Mouse (Mus musculus): ENCODE measurements around the gene Zcchc3. TPM values are rescaled to one million over a fixed set of nuclear protein-coding genes. Genes with fewer than 3 reads are reported as not detected.

Gene Zcchc3
- total RNA-seq, 2 experiments from 2014 or later, result 5.0 to 5.8 TPM

DNA sequence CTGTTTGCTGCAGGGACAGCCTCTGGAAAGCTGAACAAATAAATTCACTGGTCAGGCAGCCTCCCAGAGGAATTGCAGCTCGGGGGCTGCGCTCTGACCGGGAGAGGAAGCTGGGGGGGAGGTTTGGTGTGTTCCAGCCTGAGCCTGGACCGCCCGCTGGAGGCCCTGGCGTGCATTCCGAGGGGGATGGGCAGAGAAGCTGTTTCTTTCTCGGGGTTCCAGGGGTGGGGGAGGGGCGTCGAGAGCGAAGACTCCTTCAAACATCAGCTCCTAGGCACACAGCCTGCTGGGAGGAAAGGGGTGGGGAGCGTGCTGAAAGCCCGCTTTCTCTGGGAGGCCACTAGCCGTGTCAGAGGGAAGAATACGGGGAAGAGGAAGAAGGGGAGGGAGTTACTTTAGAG is 3.9 kb downstream of the Zcchc3 start:
- peak; percentile 87 to 88 for DNase-seq

DNA sequence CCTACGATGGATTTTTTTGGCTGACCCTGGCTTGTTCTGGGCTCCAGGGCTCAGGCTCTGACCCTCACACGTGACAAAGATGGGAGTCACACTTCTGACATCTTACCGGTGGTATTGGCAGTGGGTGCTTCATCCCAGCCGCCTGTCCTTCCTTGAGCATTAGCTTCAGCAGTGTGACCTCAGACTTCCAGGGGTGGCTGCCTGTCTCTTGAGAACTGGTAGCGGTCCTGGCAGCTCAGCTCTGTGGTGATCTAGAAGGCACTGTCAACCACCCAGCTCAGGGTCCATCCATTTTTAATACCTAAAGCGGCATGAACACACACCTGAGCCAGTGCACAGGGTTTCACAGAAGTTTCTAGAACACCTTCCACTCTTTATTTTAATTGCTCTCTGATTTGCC is 5.0 kb downstream of the Zcchc3 start:
- DNase-seq, result no peak

DNA sequence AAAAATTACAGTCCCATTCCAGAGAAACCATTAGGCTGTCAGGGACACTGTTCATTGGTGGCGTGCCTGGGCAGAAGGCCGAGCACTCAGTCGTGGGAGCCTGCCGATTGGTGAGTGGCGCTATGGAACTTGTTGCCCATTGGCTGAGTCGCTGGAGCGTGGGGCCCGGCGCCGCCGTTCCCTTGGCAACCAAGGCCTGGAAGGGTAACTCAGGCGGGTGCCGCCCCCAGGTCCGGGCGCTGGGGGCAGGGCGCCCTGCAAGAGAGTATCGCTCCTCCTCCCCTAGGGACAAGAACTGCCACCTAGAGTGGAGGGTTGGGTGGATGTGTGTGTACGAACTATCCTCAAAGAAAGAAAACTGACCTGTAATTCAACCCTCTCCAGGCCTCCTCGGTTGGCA is 8.7 kb downstream of the Zcchc3 start:
- DNase-seq, result peak; percentile 92 to 96

DNA sequence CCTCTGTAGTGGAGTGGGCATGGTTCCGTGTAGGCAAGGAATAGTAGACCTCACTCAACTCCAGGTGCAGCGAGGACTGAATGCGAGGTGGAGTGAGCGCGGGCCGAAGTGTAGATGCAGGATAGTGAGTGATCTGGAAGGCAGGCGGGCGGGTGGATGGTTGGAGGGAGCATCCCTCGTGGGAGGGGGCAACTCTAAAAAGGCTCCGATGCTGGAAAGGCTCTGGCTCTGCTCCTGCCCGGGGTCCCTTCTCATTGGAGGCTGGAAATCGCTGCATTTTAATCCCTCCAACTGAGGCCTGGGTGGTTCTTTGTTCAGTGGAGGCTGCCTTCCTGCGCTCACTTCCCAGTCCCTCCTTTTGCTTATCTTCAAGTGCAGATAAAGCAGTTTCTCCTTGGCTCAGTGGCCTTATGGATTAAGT is 15.7 kb downstream of the Zcchc3 start:
- DNase-seq, result no peak

DNA sequence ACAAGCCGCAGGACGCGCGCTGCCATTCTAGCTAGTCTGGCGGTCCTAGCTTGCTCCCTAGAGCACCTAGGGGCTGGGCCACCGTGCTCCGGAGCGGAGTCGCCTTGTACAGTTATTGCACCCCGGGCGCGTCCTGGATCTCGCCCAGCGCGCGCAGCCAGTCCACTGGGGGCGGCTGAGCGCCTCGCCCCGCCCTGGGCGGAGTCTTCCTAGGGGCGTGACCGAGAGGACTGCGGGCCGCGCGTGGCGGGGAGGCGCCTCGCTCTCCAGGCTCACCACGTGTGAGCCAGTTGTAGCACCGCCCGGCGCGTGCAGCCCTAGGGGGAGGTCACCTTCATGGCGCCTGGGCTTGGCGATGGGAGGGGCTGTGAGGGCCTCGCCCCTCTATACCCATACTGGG is 16.1 kb downstream of the Zcchc3 start:
- DNase-seq, result peak; percentile 94 to 95

DNA sequence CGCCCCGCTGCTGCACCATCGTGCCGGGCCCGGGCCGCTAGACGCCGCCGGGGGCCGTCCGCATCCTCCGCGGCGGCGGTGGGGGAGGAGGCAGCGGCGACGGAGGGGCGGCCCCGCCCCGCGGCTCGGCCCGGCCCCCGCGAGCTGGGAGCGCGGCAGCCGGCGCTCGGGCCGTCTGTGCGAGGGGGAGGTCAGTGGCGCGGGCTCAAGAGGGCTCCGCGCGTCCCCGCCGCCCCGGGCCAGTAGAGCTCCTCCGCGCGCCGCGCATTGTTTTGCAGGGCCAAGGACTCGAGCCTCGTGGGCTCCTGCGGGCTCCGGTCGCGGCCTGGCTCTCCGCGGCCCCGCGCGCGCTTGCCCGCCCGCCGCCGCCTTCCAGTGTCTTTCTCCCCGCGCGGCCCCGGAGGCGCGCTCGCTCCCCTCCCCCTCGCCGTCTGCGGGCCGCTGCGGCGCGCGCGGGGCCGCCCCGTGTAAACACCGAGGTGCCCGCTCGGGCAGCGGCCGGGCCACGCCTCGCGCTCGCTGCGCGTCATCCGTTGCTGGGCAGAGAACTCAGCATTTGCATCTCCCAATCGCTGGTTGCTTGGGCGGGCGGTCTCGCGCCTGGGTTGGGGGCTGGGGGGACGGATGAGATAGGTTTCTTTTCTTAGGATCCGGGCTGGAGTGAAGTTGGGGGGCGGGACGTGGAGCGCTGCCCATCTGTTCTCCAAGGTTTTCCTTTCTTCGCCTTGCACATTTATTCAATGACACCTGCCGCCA is 17.0 kb downstream of the Zcchc3 start, which contains the start of gene Sox12:
Sox12 (minus strand) TSS at position 384 of the 756 bp plus-strand sequence.
- peak; percentile 94 to 98 for DNase-seq

DNA sequence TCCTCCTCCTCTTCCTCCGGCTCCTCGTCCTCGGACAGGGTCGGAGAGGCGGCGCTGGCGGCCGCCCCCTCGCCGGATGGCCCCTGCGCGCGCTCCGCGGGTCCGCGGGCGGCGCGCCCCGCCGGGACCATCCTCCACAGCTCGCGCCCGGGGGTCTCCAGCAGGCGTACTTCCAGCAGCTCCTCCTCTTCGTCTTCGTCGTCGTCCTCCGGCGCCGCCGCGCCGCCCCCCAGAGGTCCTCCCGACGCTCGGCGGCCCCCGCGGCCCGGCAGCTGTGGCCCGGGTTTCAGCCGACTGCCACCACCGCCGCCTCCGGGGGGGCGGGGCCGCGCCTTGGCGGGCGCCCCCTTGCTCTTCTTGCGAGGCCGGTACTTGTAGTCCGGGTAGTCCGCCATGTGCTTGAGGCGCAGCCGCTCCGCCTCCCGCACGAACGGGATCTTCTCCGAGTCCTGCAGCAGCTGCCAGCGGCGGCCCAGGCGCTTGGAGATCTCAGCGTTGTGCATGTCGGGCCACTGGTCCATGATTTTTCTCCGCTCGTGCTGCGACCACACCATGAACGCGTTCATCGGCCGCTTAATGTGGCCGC is 17.7 kb downstream of the Zcchc3 start:
- peak; percentile 76 to 82 for DNase-seq

DNA sequence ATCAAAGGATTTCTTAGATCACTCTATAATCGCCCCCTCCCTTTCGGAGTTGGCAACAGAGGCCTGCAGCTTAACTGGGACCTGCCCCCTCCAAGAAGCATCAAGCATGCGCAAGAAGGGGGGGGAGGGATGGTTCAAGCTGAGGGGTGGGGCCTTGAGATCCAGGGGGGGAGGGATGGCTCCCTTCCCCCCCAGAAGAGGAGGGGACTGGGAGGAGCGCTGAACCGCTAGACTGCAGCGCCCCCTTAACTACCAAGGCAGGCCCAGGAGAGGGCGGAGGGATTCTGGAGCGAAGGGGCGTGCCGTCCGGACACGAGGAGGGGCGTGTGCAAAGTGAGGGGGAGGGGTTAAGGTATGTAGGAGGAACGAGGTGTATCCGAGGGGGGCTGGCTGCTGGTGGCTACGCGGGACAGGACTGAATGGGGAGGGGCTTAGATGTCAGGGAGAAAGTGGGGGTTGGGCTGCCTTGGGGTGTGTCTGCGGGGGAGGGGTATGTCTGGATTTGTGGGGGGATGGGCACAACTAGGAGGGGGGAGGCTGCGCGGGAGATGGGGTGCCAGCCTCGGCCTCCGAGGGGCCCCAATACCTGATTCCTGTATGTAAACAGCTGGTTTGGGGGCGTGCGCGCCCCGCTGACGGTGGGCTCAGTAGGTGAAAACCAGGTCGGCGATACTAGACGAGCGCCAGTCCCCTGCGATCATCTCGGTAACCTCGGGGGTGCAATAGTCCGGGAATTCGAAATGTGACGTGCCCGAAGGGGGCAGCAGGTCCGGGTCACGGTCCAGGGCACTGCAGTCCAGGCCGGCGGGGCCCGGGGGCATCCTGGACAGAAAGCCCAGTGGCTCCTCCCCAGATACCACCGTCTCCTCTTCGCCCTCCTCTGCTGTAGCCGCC is 18.5 kb downstream of the Zcchc3 start:
- peak; percentile 81 to 87 for DNase-seq

DNA sequence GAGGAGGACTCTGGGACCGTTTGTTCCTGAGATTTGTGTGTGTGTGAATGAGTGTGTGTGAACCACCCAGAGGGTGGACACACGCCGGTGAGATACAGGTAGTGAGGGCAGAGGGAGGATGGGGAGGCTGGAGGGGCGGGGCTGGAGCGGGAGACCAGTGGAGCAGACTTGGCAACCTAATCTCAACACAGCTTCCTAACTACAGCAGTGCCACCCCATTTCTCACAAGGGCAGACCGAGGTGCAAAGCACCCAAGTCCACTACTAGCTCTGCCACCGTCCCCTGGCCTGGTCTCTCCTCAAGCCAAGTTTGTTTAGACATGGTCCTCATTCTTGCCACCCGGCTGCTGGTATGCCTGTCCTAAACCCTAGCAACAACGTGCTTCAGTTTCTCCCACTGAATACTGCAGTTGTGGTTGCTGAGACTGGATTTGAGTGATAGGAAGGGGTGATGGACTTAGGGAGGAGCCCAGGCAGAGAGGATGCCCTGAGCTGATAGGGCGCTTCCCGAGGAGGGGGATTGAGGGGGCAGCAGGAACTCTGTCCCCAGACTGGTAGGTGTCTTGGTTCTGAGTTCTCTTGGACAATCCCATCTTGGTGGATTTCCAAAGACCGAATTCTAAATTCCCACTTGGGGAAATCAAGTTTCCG is 19.4 kb downstream of the Zcchc3 start:
- DNase-seq, result peak in 1 of 2 experiments; percentile 34

DNA sequence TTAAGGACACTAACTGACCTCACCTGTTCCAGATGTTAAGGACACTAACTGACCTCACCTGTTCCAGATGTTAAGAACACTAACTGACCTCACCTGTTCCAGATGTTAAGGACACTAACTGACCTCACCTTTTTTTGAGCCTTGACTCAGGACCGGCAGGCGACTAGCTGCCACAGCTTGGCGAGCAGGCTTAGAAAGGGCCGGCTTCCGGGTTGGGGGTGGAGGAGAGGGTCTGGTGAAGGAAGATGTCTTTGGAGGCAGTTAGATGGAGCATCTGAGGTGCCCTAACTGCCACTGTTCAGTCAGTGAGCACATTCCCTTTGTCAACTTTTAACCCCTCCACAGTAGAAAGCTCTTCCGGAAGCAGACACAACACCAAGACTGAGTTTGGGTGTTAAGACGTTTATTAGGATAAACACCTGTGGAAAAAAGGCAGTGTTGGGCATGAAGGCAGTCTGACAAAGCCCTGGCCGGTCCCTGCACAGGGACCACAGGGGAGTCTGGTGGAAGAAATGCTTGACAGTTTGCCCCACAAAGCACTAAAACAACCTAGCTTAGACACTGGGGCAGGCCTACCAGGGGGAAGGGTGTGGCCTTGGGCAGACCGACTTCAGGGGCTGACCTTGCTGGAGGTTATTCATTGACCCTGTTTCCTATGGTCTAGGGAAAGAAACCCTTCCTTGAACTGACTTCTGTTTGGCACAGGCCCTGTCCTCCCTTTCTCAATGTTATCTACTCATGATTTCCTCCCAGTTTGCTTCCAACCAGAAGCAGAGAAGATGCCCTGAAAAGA is 21.4 kb downstream of the Zcchc3 start:
- peak in 1 of 2 experiments; percentile 29 for DNase-seq

DNA sequence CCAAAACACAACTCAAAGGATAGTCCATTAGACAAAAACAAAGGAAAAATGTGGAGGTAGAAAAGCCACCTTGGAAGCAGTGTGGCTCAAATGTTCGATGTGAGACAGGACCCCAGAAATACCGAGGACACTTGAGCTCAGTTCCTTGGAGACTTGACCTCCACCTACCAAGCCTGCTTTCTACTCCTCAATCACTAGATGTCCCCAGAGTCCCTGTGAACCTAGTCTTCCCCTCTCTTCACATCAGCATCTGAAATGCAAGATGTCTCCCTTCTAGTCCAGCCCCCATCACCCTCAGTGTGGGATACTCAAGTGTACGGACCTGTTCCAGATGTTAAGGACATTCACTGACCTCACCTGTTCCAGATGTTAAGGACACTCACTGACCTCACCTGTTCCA is 22.0 kb downstream of the Zcchc3 start:
- DNase-seq, result peak; percentile 66 to 70

DNA sequence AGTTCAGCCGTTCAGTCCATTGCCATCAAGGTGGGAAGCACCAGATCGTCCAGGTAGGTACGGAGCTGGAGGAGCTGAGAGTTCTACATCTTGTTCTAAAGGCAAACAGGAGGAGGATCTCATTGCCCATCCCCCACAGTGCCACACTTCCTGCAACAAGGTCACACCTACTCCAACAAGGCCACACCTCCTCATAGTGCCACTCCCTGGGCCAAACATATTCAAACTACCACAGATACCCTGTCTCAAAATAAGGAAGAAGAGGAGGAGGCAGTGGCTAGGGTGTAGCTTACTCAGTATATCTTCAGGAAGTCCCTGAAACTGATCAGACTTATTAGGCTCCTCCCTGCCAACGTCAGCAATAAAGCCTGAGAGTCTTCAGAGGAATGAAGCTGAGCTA is 30.6 kb downstream of the Zcchc3 start:
- DNase-seq, result no peak

DNA sequence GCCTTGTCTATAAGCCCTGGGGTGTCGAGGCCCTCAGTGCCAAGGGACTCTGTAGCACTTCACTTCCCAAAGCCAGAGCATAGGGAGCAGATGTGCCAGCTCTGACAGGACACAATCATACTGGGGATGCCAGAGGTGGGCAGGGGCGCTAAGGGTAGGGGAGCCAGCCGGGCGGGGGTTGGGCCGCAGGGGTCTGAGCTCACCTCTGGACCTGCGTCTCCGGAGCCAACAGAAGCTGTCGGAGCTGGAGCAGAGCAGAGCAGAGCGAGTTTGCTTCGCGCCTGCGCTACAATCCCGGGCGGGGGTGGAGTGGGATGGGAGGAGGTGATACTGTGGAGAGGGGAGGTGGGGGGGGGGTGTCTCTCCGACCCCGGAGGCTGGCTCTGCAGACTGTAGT is 38.5 kb downstream of the Zcchc3 start, which contains the start of gene Nrsn2:
Nrsn2 (minus strand) TSS at position 294 of the 397 bp plus-strand sequence.
- DNase-seq, result no peak

DNA sequence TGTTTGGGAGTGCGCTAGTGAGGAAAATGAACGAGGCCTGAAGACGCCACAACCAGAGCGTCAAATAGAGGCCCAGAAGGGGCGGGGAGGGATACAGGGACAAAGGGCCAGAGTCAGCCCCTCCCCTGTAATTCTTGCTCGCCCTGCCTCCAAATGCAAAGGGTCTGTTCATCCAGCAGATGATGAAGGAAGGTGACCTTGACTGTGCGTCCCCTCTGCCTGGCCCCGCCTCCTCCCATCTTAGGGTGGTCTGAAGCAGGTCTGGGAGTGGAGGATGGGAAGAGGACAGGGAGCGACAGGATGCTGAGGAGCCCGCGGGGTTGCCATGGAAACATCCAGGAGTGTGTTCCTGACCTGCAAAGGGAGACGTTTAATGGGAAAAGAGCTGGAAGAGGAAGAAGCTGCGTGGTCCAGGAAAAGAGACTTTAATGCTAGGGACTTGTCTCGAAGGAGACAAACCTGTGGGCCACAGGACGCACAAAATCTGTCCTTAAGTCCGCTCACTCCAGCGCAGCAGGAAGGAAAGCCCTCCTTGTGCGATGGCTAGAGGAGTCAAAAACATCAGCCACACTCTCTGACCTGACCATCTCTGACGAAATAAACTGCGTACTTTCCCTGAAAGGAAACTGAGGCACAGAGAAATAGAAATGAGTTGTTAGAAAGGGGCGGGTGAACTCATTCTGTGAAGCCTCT is 39.0 kb downstream of the Zcchc3 start:
- no peak for DNase-seq

DNA sequence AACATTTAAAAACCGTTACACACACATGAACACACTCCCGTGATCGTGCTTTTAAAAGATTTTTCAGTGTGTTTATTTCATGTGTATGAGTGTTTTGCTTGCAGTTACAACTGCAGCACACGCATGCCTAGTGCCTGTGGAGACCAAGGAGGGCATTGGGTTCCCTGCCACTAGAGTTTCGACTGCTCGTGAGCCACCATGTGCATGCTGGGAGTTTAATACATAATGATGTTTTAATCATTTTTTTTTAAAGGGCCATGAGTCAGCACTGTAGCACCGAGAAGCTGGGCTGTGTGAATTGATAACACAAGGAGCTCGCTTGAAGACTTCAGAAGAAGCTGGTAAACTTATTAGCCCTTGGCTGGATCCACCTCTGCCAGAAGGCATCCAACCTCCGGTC is 41.3 kb downstream of the Zcchc3 start:
- no peak for DNase-seq

DNA sequence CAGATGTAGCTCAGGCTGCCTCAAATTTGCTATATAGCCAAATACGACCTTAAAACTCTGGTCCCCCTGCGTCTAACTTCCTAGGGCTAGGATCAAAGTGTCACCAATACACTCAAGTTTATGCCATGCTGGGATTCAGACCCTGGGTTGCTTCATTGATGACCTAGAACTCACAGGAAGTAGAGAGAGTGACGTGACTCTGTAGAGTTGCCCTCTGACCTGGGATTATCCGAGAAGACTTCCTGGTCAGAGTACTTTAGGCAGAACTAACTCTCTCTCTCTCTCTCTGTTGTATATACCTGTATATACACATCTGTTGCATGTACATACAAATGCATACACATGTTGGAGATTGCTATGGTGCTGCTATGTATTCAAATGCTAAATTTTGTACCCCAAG is 42.2 kb downstream of the Zcchc3 start:
- DNase-seq, result no peak

DNA sequence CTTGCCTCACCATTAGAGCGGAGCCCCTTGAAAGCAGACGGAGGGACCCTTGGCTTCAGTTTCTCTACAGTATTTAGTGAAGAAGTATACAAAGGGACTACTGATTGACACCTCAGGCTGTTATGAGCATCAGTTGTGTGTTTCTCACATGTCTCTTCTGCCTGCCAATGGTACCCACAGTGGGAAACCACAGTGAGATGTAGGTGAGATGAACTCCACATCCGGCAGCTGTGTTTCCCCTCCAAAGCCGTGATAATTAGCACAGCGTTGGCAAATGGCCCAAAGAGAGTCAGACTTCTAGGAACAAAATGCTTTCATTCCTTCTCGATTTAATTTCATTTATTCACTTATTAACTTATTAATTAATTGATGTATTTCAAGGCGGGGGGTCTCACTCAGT is 42.7 kb downstream of the Zcchc3 start:
- no peak for DNase-seq

DNA sequence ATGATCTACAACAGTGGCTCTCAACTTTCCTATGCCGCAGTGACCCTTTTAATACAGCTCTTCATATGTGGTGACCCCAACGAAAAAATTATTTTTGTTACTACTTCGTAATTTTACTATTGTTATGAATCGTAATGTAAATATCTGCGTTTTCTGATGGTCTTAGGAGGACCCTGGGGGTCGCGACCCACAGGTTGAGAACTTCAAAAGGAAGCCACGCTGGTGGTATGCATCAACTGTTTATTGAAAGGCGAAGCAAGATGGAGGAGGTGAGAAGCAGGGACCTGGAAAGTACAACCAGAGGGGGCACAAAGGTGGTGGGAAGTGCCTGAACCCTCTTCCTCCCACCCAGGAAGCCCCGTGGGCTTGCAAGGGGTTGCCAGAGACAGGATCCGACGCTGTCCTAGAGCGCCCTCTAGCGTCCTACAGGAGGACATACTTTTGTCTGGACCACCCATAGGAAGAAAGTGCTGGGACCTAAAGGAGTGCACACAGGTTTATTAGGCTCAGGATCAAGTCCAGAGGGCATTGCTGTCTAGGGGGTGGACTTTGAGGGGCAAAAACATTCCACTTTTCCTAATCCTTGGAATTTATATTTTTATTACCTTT is 46.2 kb downstream of the Zcchc3 start:
- peak; percentile 51 to 73 for DNase-seq

DNA sequence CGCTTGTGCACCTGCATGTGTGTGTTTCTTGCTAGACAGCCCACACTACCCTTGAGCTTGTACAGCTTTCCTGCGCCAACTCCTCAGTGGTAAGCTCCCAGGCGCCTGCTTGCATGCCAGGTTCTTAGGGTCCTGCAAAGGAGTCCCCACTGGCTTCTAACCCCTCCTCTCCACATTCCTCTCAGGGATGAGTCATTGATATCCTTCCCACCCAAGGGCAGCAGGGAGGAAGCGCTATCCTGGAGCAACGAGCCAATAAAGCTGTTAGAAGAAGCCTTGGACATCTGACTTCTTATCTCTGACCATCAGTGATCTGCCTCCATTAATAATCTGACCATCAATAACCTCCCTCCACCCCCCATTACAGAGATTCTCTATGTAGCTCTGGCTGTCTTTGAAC is 46.9 kb downstream of the Zcchc3 start:
- DNase-seq, result no peak
